Mouse (Mus musculus) CH12.LX (cell line): ENCODE data around the gene Dcaf8. TPM values are rescaled to one million over a fixed set of nuclear protein-coding genes. Genes with fewer than 3 reads are reported as not detected.

Source experiments
- DNase-seq: peaks from one replicate; pipeline ENCODE4 v3.0.0-alpha.2; 2013; ENCODE audit errors: extremely low read depth
- H3K27ac ChIP-seq: 2 replicates; pipeline ENCODE4 v1.5.1; 2012; ENCODE audit warnings: low read depth, mild to moderate bottlenecking, control low read depth, moderate library complexity; ENCODE audit not compliant: insufficient read depth
- H3K27me3 ChIP-seq: replicated peaks from 2 replicates; pipeline ENCODE3; 2012; ENCODE audit warnings: inconsistent platforms
- H3K36me3 ChIP-seq, 2 experiments: replicated peaks in 1 of 2; 2 replicates each; pipeline versions ENCODE3 to v1.6.1; 2012; ENCODE audit warnings: inconsistent platforms in 1 of 2, low read length in 1 of 2, mild to moderate bottlenecking in 1 of 2, mixed read lengths in 1 of 2, moderate library complexity in 1 of 2; ENCODE audit not compliant: control insufficient read depth in 1 of 2, insufficient read depth in 1 of 2
- H3K4me1 ChIP-seq, 2 experiments: 2 replicates each; pipeline ENCODE4 v1.6.1; 2012; ENCODE audit warnings: inconsistent platforms in 1 of 2, moderate library complexity in 1 of 2; ENCODE audit not compliant: insufficient read depth in 2 of 2, control insufficient read depth in 1 of 2
- H3K4me2 ChIP-seq: 2 replicates; pipeline ENCODE4 v1.6.1; 2012; ENCODE audit warnings: low read depth, mild to moderate bottlenecking, control low read depth; ENCODE audit not compliant: poor library complexity, insufficient read depth, severe bottlenecking
- H3K4me3 ChIP-seq, 3 experiments: fragments of 150-350 bp in 1 of 3; sonication (generic) in 1 of 3; replicated peaks in 1 of 3; 2 replicates each; pipeline versions ENCODE3 to v1.5.1; 2011 to 2012; ENCODE audit warnings: low read depth in 2 of 3, low read length in 2 of 3, mild to moderate bottlenecking in 2 of 3, moderate library complexity in 2 of 3, control low read depth in 1 of 3, improper control_type of control experiment in 1 of 3, inconsistent platforms in 1 of 3, mixed read lengths in 1 of 3; ENCODE audit not compliant: poor library complexity in 1 of 3
- H3K79me2 ChIP-seq: replicated peaks from 2 replicates; pipeline ENCODE4 v1.6.1; 2012; ENCODE audit warnings: mild to moderate bottlenecking, moderate library complexity; ENCODE audit not compliant: control insufficient read depth, poor library complexity, insufficient read depth, severe bottlenecking; ENCODE audit errors: extremely low read depth
- H3K9ac ChIP-seq: 2 replicates; pipeline ENCODE4 v1.6.1; 2012; ENCODE audit warnings: low read depth, mild to moderate bottlenecking, control low read depth, moderate library complexity; ENCODE audit not compliant: insufficient read depth
- H3K9me3 ChIP-seq: replicated peaks from 2 replicates; pipeline ENCODE3; 2012; ENCODE audit warnings: low read length, inconsistent platforms, mixed read lengths
- CHD1 ChIP-seq: IDR thresholded peaks from 2 replicates; pipeline ENCODE4 v1.6.1; 2012; ENCODE audit warnings: low read depth, low read length, improper control_type of control experiment, inconsistent platforms
- CHD2 ChIP-seq: IDR thresholded peaks from 2 replicates; pipeline ENCODE4 v1.6.1; 2011; ENCODE audit warnings: low read length, improper control_type of control experiment
- CTCF ChIP-seq, 2 experiments: IDR thresholded peaks in 1 of 2; conservative IDR thresholded peaks in 1 of 2; 2 replicates each; pipeline ENCODE4 v1.5.1; 2011 to 2012; ENCODE audit warnings: low read depth in 2 of 2, low read length in 2 of 2, improper control_type of control experiment in 1 of 2, inconsistent platforms in 1 of 2, mild to moderate bottlenecking in 1 of 2, moderate library complexity in 1 of 2
- E2F4 ChIP-seq: IDR thresholded peaks from 2 replicates; pipeline ENCODE4 v1.6.1; 2011; ENCODE audit warnings: low read depth, low read length, improper control_type of control experiment; ENCODE audit not compliant: insufficient replicate concordance
- GABPA ChIP-seq: IDR thresholded peaks from 2 replicates; pipeline ENCODE4 v1.6.1; 2012; ENCODE audit warnings: low read depth, low read length, improper control_type of control experiment, inconsistent platforms; ENCODE audit not compliant: insufficient replicate concordance
- MAX ChIP-seq: IDR thresholded peaks from 2 replicates; pipeline ENCODE4 v1.6.1; 2011; ENCODE audit warnings: low read length, improper control_type of control experiment
- MXI1 ChIP-seq: IDR thresholded peaks from 2 replicates; pipeline ENCODE4 v1.6.1; 2011; ENCODE audit warnings: mild to moderate bottlenecking, low read depth, low read length, improper control_type of control experiment
- MYC ChIP-seq: IDR thresholded peaks from 2 replicates; pipeline ENCODE4 v1.6.1; 2011; ENCODE audit warnings: low read depth, mild to moderate bottlenecking, improper control_type of control experiment, low read length
- NELFE ChIP-seq: IDR thresholded peaks from 2 replicates; pipeline ENCODE4 v1.6.1; 2011; ENCODE audit warnings: low read depth, low read length, improper control_type of control experiment
- PAX5 ChIP-seq: IDR thresholded peaks from 2 replicates; pipeline ENCODE4 v1.6.1; 2012; ENCODE audit warnings: low read length, inconsistent platforms, mixed read lengths
- RCOR1 ChIP-seq: conservative IDR thresholded peaks from 2 replicates; pipeline ENCODE4 v1.6.1; 2012; ENCODE audit warnings: low read depth, mild to moderate bottlenecking, inconsistent platforms, low read length, improper control_type of control experiment
- TCF12 ChIP-seq: IDR thresholded peaks from 2 replicates; pipeline ENCODE4 v1.6.1; 2014; ENCODE audit warnings: low read depth, mild to moderate bottlenecking, inconsistent platforms, low read length, improper control_type of control experiment
- UBTF ChIP-seq: IDR thresholded peaks from 2 replicates; pipeline ENCODE4 v1.6.1; 2012; ENCODE audit warnings: low read depth, mild to moderate bottlenecking, inconsistent platforms, low read length, improper control_type of control experiment, moderate library complexity
- USF1 ChIP-seq: IDR thresholded peaks from 2 replicates; pipeline ENCODE4 v1.6.1; 2014; ENCODE audit warnings: low read depth, mild to moderate bottlenecking, inconsistent platforms, low read length, improper control_type of control experiment
- USF2 ChIP-seq: conservative IDR thresholded peaks from 2 replicates; pipeline ENCODE4 v1.6.1; 2011; ENCODE audit warnings: low read depth, low read length, improper control_type of control experiment
- ZMIZ1 ChIP-seq: IDR thresholded peaks from 2 replicates; pipeline ENCODE4 v1.6.1; 2012; ENCODE audit warnings: low read depth, mild to moderate bottlenecking, inconsistent platforms, low read length, improper control_type of control experiment
- ZNF384 ChIP-seq: IDR thresholded peaks from 2 replicates; pipeline ENCODE4 v1.6.1; 2012; ENCODE audit warnings: low read depth, low read length, improper control_type of control experiment, inconsistent platforms
- dilution Hi-C: fragments of 300-500 bp; cut with MboI; formaldehyde crosslinking; loops from 2 replicates; pipeline ENCODE4 v1.14.3; 2020; ENCODE audit warnings: low sequenced_read_pairs; ENCODE audit not compliant: extremely low pct_unique_long_range_greater_than_20kb, extremely low pct_ligation_motif_present
- in situ Hi-C: fragments of 300-500 bp; cut with MboI; formaldehyde crosslinking; loops from 3 replicates; pipeline ENCODE4 v1.14.3; 2019; ENCODE audit warnings: low sequenced_read_pairs, low pct_ligation_motif_present, low pct_unique_long_range_greater_than_20kb, mixed read lengths
- polyA plus RNA-seq: library from polyadenylated mRNA; unstranded; fragments of >175 nt; gene quantifications from 2 replicates; pipeline ENCODE4 v1.2.1, GENCODE M21; 2012; ENCODE audit warnings: low read depth; ENCODE audit not compliant: insufficient read length
- total RNA-seq, 2 experiments: library from RNA; depleted of rRNA; stranded (reverse); fragments of 300-350 nt in 1 of 2; fragments of >200 nt in 1 of 2; gene quantifications; 2 replicates each; pipeline ENCODE4 v1.2.3; 2012 to 2014

The Dcaf8 gene
- total and polyA plus RNA-seq, 3 experiments = 46.2 to 77.2 (median 58.5) TPM

GRCm38 (mm10) chr1:172204814-172205740 is 57.2 kb downstream of the Dcaf8 start:
- H3K4me2 ChIP-seq = peak overlapping the region; percentile 79
- peaks cover 18 to 50% of the 10 kb centered on the region in 2 experiments for H3K36me3 ChIP-seq
- no peak overlapping the region for H3K27ac ChIP-seq
- no peak for DNase-seq
- peaks cover 5% of the 10 kb centered on the region; the same call in 1 of the 2 replicates for H3K79me2 ChIP-seq
- peaks cover 20 to 58% of the 10 kb centered on the region in 2 experiments for H3K4me1 ChIP-seq
- in situ Hi-C loops = no loop called here
- TF ChIP-seq MYC = no peak
- no peak for TF ChIP-seq GABPA
- TF ChIP-seq RCOR1 = no peak
- TF ChIP-seq NELFE = no peak
- TF ChIP-seq, all 38 proteins: peak for 0
- Histone ChIP-seq H3K4me3 (peak overlapping the region in 2 of 3 experiments; percentile 78 to 81), H3K9ac (peak overlapping the region; percentile 83), H3K9me3 (no peaks in the 10 kb centered on the region), H3K27me3 (no peaks in the 10 kb centered on the region)
- dilution Hi-C loops = no loop called here

GRCm38 (mm10) chr1:172205741-172206087 is 57.8 kb downstream of the Dcaf8 start:
- Histone ChIP-seq H3K4me2 (peak overlapping the region; percentile 79), H3K27ac (no peak overlapping the region), H3K27me3 (no peaks in the 10 kb centered on the region), H3K9ac (peak overlapping the region; percentile 83), H3K4me1 (peaks cover 16 to 53% of the 10 kb centered on the region in 2 experiments), H3K36me3 (peaks cover 16 to 48% of the 10 kb centered on the region in 2 experiments), H3K79me2 (peaks cover 5% of the 10 kb centered on the region; the same call in 1 of the 2 replicates), H3K9me3 (no peaks in the 10 kb centered on the region), H3K4me3 (peak overlapping the region; percentile 78 to 90 (median 81))
- dilution Hi-C loops = no loop called here
- in situ Hi-C loops = no loop called here
- DNase-seq = peak; percentile 34
- no peak for TF ChIP-seq MYC
- no peak for TF ChIP-seq E2F4
- no peak for TF ChIP-seq CTCF (conservative IDR thresholded peaks at IDR 0.05 in 1 of 2, IDR thresholded peaks at IDR 0.05 in 1 of 2; ENCODE audit: low read depth in 2 of 2, low read length in 2 of 2)
- TF ChIP-seq TCF12 = no peak
- TF ChIP-seq MXI1 = peak; percentile 43
- TF ChIP-seq USF1 = 0 out of 2 replicates have a peak, but pooled peaks have one; percentile 13
- no peak for TF ChIP-seq CHD1
- peak; percentile 6; the same call in 1 of the 2 replicates for TF ChIP-seq USF2
- no peak for TF ChIP-seq ZMIZ1
- TF ChIP-seq CHD2 = no peak
- 0 out of 2 replicates have a peak, but pooled peaks have one; percentile 30 for TF ChIP-seq MAX
- no peak for TF ChIP-seq UBTF
- TF ChIP-seq ZNF384 = peak; percentile 67
- TF ChIP-seq PAX5 = no peak
